Mouse (Mus musculus) megakaryocyte-erythroid progenitor cell, adult 5-6 weeks (primary cell): ENCODE results near the gene Slc25a43. TPM values are rescaled to one million over a fixed set of nuclear protein-coding genes. Genes with fewer than 3 reads are reported as not detected.
"Not testable (repeated sequence)": the region's sequence is repeated elsewhere in the genome, so short reads cannot be mapped to it uniquely, and the experiment has no call there.

ENCODE experiments used
- ATAC-seq: replicated peaks from 2 replicates; pipeline ENCODE4 v1.8.0; 2016; ENCODE audit warnings: mild to moderate bottlenecking, inconsistent platforms; ENCODE audit not compliant: severe bottlenecking, poor library complexity, low FRiP score, low TSS enrichment
- total RNA-seq, 2 experiments: library from RNA; stranded (forward) in 1 of 2; stranded (reverse) in 1 of 2; fragments of 200-1000, 215-1000 nt in 1 of 2; fragments of >200 nt in 1 of 2; fragmentation: Nextera tagmentation in 1 of 2; gene quantifications; 2 replicates each; pipeline ENCODE4 v1.2.3; 2014 to 2017

Gene Slc25a43
- total RNA-seq, 2 experiments from 2014 or later, result not detected

DNA sequence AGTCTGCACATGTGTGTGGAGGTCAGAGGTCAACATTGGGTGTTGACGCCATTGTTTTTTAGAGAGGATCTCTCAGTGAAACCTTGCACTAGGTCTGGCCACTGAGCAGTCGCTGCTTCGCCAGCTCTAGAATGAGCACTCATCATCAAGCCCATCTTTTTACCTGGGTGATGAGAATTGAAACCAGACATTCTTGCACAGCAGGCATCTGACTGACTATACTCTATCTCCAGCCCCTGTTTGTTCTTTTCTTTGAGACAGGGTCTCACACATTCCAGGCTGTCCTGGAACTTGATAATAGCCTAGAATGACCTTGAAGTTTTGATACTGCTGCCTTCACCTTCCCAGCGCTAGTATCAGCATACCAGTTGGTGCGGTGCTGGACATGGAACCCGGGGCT is 29.1 kb downstream of the Slc25a43 start:
- no peak for ATAC-seq

DNA sequence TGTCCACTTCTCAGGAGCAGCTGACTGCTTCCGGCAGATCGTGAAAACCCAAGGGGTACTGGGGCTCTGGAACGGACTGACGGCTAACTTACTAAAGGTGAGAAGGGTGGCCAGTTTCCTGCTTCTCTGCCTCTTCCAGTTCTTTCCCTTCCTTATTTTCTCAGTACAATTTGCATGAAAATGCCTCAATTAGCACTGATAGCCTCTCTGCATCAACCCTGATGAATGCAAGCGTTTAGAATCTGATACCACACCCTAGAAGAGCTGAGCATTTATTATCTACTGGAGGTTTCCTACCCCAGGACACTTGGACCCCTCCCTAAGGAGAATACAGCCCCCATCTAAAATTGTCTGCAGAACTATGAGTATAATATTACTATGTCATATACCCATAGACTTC is 32.1 kb downstream of the Slc25a43 start:
- ATAC-seq, result no peak

DNA sequence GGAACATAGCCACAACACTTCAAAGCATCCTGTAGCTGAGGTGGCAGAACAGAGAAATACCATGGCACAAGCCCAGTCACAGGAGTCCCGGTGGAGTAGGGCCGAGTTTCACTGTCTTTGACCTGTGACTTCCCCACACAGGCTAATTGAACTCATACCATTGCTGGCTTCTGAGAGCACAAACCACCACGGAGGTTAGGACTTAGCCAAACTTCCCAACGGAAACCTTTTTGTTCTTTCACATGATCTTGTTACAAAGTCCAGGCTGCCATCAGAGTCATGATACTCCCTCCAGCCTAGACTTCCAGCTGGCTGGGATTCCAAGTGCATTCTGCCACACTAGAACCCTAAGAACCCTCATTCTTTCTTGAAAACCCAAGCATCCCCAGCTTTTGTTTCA is 34.2 kb downstream of the Slc25a43 start:
- no peak for ATAC-seq

DNA sequence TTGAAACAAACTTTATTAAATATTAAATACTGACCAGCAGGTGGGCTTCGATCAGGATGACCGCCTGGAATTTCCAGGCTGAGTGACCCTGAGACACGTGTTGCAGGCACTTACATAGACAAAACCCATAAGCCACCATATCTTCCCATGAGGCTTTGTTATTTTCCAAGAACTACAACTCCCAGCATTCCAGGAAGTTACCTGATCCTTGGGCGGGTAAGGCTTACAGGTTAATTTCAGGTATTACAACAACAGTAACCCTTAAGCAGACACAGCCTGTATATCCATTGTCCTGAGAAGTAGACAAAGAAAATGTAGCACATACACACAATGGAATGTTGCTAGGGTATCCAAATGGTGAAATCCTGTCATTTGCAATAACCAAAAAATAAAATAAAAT is 45.9 kb downstream of the Slc25a43 start:
- ATAC-seq, result no peak

DNA sequence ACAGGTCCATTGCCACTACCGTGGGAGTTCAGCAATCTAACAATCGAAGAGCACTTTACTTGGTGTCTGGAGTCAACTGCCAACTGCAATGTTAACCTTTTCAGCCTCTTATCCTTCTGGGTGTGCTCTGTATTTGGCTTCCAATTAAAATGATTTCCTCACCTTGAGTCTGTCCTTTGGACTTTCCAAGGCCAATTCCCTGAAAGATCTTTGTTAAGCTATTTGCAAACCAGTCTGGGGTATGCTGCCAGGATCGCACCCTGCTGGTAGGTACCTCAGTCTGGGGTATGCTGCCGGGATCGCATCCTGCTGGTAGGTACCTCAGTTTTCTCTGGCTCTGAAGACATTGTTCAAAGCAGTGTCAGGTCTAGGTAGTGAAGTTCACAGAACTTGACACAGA is 51.1 kb downstream of the Slc25a43 start:
- no peak for ATAC-seq

DNA sequence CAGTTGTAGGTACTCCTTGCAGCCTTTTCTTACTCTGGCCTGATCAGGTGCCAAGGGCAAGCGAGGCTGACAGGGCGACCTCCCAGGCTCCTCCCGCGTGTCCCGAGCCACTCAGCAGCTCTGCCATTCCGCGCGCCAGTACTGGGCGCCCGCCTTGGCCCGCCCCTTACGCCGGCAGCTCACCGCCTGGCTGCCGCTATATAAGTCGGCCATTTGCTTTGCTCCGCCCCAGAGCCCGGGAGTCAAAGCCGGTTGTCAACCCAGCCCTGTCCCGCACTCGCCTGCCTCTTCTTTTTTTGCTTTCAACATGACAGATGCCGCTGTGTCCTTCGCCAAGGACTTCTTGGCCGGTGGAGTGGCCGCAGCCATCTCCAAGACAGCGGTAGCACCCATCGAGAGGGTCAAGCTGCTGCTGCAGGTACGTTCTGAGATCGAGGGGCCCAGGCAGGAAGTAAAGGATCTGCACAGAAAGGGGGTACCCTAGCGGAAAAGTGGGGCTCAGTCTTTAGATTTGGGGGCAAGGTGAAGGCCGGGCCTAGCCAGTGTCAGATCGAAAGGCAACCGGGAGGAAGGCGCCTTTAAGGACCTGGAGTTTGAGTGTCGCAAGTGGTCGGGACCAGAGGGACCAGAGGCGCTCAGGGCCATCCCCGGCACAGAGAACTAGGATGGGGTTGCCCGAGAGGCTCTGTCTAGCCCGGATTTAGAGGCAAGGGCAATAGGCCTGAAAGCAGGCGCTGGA is 52.1 kb downstream of the Slc25a43 start, which contains the start of gene Slc25a5:
Gene Slc25a5 (plus strand): TSS at position 228 of the 739 bp plus-strand sequence.
- ATAC-seq, result peak; percentile 98

DNA sequence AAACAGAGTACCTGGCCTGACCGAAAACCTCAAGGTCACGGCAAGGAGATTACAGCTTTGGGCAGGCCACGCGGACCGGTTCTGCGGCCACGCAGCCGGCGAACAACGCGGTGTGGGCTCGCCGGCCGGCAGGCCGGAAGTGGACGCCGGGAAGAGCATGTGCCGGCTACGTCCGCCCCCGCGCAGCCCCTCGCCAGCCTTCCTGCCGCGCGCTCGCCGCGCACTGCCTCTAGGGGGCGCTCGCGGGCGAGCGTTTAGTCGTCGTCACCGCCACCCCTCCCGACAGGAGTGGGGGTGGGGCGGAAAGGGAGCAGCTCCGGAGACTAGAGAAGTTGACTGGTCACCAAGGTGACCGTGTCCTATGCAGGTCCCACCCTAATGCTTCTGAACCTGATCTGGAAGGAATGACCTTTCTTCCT is 52.7 kb downstream of the Slc25a43 start:
- ATAC-seq, result peak; percentile 58

DNA sequence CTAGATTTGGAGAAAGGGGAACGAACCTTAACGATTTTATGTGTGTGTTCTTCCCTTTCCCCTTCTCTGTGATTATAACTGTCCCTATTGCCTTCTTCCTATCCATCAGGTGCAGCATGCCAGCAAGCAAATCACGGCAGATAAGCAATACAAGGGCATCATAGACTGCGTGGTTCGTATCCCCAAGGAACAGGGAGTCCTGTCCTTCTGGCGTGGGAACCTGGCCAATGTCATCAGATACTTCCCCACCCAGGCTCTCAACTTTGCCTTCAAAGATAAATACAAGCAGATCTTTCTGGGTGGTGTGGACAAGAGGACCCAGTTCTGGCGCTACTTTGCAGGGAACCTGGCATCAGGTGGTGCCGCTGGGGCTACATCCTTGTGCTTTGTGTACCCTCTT is 53.3 kb downstream of the Slc25a43 start:
- ATAC-seq, result not testable (repeated sequence)

DNA sequence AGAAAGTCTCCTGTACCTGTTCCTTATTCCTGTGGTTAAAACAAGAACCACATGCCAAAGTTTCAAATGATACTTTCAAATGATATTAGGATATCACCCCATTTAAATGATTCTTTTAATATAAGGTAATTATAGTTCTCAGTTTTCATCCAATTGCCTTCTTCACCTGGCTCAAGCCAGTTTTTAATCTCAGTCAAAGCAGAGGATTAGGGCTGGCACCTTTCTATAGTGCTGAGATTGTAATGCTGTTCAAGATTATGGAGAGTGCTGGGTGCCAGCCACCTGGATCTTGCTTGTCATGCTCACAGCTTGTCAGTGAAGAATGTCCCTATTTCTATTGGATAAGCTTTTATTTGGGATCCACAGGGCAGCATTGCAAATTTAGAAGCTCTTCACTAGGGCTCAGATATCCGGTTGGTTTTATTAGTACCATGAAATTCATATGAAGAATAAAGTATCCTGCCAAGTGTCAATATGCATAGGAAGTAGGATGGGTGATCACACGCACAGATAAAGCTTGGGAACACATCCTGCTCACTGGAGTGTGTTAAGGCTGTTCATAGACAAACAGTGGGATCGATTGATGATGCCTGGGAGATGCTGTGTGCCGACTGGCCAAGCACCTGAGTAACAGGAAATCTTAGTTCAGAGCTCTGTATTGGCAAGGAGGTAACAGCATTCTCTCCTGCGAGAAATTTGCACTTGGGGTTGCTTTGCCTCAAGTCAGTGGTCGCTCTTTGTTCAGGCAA is 55.8 kb downstream of the Slc25a43 start:
- no peak for ATAC-seq

DNA sequence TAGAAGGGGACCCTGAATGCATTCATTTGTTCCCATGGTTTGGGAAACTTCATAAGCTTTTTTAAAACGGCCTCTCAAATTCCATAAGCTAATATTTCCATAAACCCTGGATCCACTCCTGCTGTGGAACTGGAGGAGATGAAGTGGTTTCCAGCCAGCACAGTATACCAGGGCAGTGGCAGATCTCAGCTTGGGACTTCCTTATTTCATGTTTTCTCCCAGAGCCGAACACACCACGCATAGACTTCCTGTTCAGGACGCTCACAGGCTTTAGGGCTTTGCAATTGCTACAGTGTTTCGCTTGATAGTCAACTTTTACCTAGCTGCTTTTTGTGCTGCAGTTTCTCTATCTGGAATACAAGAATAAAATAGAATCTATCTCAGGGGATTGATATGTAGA is 59.7 kb downstream of the Slc25a43 start:
- ATAC-seq, result no peak

DNA sequence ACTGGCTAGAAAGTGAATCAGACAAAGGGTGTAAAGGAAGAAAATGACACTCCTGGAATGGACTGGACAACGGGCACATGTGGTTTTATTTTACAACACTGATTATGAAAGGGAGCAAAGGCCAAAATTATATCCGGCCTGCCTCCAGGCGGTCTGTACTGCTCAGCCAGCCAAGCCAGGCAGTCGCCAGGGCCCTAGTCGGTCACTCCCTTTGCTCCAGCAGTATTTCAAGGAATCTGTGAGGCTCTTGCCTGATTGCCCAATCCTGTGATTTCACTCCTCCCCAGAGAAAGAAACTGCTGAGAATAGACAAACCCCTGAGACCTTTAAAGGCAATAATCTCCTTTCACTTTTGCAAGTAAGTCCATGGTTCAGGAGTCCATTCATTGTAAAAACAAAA is 60.7 kb downstream of the Slc25a43 start:
- no peak for ATAC-seq

DNA sequence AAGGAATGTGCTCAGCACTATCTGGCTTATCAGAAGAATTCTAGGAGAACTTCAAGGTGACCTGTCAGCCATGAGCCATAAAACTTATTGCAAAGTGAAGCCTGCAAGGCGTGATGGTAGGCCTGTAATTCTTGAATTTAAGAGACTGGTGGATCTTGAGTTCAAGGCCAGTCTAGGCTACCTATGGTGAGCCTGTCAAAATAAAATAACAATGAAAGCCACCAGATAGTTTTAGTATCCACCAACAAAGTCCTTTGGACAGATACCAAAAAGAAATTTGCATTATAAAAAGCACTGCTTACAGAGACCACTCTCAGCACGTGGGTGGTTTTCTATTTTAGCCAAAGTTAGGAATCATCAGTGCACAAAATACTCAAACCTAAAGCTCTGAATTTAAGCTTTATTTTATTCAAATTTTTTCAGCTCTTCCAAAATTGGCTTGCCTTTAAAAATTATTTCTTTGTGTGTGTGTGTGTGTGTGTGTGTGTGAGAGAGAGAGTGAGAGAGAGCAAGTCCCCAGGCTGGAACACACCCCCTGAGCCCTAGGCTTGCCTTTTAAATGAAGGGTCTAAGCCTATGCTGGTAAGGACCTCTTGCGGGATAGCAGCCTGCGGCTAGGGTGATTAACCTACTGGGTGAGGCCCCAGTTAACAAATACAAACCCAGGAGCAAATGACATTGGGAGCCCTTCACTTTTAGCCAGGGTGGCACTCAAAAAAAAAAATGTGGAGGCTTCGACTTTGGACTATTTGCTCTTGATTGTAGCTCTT is 62.2 kb downstream of the Slc25a43 start:
- ATAC-seq, result no peak

DNA sequence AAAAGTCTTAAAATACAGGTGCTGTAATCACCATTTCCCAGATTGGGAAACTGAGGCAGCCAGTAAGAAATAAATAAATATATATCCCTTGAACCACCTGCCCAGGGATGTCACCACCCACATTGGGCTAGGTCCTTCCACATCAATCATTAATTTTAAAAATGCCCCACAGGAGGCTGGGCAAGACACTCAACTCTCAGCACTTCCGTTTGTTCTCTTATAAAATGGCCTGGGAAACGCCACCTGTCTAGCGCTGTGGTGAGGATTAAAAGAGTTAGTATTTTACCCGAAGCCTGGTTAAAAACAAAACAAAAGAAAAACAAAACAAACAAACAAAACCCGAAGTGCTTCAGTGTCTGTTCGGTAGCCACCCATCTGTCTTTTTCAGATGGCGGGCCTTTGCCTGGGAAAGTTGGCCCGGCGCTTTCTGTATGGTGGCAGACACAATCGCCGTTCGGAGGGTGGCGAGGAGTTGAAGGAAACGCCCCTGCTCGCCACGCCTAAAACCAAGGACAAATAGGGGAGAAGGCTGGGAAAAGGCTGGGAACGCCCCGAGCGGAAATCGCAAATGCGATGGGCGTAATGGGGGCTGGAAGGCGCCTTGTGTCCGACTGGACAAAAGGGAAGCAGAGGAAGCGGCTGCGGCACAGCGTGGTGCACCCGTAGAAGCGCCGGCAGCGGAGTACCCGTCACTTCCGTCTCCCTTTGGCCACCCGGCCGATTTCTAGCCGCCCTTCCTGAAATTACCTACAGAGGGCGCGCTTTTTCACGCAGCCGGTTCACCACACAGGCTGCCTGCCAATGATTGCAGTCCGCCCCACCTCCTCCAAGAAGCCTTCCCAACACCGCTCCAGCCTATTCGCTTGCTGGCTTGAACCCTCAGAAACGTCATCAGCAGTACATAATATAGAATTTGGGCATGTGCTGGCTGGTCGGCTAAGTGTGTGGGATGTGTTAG is 64.2 kb downstream of the Slc25a43 start:
- ATAC-seq, result peak; percentile 98

DNA sequence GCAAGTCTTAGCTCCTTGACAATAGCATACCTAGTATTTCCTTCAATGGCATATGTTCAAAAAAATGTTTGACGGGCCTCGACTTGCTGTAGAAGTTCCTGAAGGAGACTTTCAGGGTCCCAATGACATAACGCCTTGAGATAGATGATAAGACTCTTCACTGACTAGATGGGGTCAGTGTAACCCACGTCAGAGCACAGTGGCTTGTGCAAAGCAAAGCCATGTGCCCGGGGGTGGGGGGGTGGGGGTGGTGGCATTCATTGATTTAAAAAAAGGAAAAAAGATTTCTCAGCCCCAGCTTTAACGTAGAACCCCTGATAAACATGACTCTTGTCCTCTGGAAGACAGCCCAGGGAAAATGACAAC is 64.8 kb downstream of the Slc25a43 start:
- ATAC-seq, result peak; percentile 18

DNA sequence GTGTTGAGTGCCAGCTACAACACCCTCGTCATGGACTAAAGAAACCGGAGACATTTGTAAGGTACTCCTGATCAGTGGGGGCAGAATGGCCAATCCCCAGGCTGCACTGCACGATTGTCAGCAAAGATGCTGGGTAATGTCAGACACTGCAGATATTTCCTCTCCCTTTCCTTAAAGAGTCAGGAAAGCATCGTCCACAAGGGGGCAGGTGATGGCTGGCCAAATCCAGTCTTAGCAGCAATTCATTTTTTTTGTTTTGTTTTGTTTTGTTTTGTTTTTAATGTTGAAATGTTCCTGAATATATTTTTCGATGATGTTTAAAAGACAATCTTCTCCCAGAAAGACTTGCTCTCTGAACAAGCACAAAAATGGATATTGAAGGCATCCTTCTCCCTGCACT is 67.9 kb downstream of the Slc25a43 start:
- ATAC-seq, result no peak

DNA sequence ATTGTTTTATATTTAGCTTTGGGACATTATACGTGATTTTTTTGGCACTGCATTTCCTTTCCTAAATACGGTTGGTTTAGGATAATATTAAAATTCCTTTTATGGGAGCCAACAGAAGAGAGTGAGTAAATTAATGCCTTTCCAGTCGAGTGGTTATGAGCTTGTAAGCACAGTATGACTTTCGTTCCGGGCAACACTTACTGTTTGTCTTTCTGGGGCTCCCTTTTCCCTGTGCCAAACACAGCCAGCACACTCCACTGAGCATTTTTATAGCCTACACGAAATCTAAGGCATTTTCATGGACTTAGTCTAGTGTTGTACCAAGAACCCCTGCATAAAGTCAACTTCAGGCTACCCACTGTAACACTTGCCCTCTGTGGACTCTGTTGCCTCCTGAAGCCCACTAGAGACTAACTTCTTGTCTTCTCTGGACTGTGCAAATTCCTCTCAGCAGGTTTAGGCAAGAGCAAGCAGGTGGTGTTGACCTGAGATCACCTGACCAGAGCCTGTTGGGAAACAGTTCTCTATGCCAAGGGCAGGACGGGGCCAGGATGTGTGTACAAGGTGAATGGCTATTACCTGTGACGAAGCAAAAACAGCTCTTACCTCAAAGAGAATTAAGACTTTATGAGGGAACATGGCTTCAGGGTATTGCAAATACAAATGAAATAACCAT is 70.8 kb downstream of the Slc25a43 start:
- ATAC-seq, result no peak

DNA sequence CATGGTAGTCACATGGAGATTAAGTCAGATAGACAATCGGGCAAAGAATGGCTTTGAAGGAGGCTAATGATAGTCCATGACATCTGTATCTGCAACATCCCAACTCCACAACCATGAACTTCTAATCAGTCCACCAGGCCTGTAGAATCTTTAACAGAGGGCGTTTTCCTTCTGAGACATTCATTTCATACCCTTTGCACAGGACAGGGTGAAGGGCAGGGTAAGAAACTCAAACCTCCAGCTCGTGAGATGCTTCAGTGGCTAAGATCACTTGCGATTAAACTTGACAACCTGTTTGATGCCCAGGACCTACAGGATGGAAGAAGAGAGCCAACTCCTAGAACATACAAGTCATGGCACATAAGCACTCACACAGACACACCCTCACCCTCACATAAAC is 71.6 kb downstream of the Slc25a43 start:
- no peak for ATAC-seq

DNA sequence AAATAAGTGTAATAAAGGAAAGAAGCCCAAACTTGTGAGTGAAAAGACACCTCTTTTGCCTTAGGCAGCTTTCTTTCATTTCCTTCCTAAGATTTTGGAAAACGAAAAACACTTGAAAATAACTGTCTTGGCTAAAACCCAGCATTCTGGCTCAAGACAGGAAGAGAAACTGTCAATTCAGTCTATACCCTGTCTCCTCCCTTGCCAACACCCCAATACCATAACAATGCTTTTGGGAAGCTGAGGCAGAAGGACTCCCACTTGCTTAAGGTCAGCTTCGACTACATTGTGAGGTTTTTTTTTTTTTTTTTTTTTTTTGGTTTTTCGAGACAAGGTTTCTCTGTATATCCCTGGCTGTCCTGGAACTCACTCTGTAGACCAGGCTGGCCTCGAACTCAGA is 72.0 kb downstream of the Slc25a43 start:
- ATAC-seq, result no peak
